Mouse (Mus musculus) megakaryocyte, embryonic 14.5 days (primary cell): Measurements from ENCODE around the gene Tdrd5. TPM values are rescaled to one million over a fixed set of nuclear protein-coding genes. Genes with fewer than 3 reads are reported as not detected.
"Not testable (repeated sequence)": the region's sequence is repeated elsewhere in the genome, so short reads cannot be mapped to it uniquely, and the experiment has no call there.

Experiments
- H3K27me3 ChIP-seq: replicated peaks from 2 replicates; pipeline ENCODE3; 2012; ENCODE audit warnings: inconsistent platforms
- H3K36me3 ChIP-seq: replicated peaks from 2 replicates; pipeline ENCODE3; 2012; ENCODE audit warnings: low read length, inconsistent platforms, mixed read lengths
- H3K4me1 ChIP-seq: 2 replicates; pipeline ENCODE4 v1.6.1; 2012; ENCODE audit warnings: inconsistent platforms
- H3K4me3 ChIP-seq: replicated peaks from 2 replicates; pipeline ENCODE3; 2012; ENCODE audit warnings: moderate library complexity, mild to moderate bottlenecking, inconsistent platforms
- H3K9me3 ChIP-seq: 2 replicates; pipeline ENCODE4 v1.6.1; 2012; ENCODE audit warnings: inconsistent platforms
- FLI1 ChIP-seq: IDR thresholded peaks from 2 replicates; pipeline ENCODE4 v1.6.1; 2012; ENCODE audit warnings: low read length, inconsistent platforms, mixed read lengths
- GATA1 ChIP-seq: IDR thresholded peaks from 3 replicates; pipeline ENCODE4 v1.6.1; 2012; ENCODE audit warnings: mixed read lengths, low read length, inconsistent platforms, borderline replicate concordance
- polyA plus RNA-seq: library from polyadenylated mRNA; stranded (reverse); fragments of >175 nt; gene quantifications from 2 replicates; pipeline ENCODE4 v1.2.3, GENCODE M21; 2012; ENCODE audit warnings: low replicate concordance; ENCODE audit not compliant: insufficient read depth

Tdrd5 gene
- polyA plus RNA-seq, result not detected in 2 replicates

DNA sequence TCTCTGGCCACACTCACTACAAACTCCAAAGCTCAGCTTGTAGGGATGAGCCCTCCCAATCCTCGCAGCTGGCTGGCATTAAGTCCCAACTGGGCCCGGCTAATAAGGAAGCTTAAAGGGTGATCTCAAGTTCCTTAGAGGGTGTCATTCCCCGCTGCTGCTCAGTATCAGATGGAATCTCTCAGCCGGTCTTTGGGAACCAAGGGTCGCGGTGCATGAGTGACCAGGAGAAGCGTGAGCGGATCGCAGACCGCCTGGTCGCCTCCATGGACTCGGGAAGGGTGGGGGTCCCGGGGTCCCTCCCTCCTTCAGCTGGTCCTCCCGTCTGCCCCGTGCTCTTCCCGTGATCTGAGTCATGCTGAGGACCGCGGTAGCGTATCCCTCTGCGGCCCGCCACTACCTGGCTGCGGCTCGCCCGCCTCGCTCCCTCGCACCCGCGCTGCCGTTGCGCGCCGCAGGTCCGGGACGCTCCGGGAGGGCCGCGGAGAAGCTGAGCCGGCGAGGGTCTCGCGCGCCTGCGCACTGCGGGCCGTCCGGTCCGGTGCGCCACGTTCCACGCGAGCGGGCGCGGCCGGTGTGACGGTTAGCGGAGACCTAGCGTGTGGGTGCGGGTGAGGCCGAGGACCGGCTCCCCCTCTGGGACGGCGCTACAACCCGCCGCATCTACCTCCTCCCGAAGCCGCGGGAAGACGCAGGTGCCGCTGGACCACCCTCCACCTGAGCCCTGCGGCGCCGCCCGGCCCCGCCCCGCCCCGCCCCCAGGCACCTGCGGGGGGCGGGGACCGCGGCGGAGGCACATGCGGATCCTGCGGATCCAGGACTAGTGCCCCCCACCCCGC is at the start of gene Tdrd5:
TSS of gene Tdrd5 (minus strand) at position 754 of the 839 bp plus-strand sequence.
- peaks cover 24% of the 10 kb centered on the region for H3K9me3 ChIP-seq
- no peak for TF ChIP-seq FLI1
- peaks cover 65% of the 10 kb centered on the region for H3K27me3 ChIP-seq
- peaks cover 11% of the 10 kb centered on the region for H3K4me1 ChIP-seq
- H3K36me3 ChIP-seq, result no peaks in the 10 kb centered on the region
- peak within 1 kb of the TSS; percentile 93 for H3K4me3 ChIP-seq

- no peaks in the 10 kb centered on the region for H3K36me3 ChIP-seq
- H3K27me3 ChIP-seq, result no peaks in the 10 kb centered on the region
- H3K4me1 ChIP-seq, result peaks cover 6% of the 10 kb centered on the region
- no peak for TF ChIP-seq GATA1
- TF ChIP-seq FLI1, result no peak
- peaks cover 17% of the 10 kb centered on the region for H3K9me3 ChIP-seq
- no peak overlapping the region for H3K4me3 ChIP-seq
Observed at GRCm38 (mm10) chr1:156352466-156352865, 49.0 kb upstream of the Tdrd5 start.

GRCm38 (mm10) chr1:156350441-156350840 is 47.0 kb upstream of the Tdrd5 start:
- no peaks in the 10 kb centered on the region for H3K36me3 ChIP-seq
- H3K4me1 ChIP-seq, result peaks cover 6% of the 10 kb centered on the region

GRCm38 (mm10) chr1:156349031-156349430 is 45.6 kb upstream of the Tdrd5 start:
- Histone ChIP-seq H3K9me3 (peaks cover 14% of the 10 kb centered on the region), H3K27me3 (peaks cover 3% of the 10 kb centered on the region), H3K4me1 (peaks cover 9% of the 10 kb centered on the region), H3K36me3 (no peaks in the 10 kb centered on the region), H3K4me3 (no peak overlapping the region)
- TF ChIP-seq GATA1 (no peak), FLI1 (no peak)

More at GRCm38 (mm10) chr1:156350441-156350840, 47.0 kb upstream of the Tdrd5 start:
- no peak for TF ChIP-seq FLI1
- no peak for TF ChIP-seq GATA1
- H3K9me3 ChIP-seq, result peaks cover 20% of the 10 kb centered on the region
- peaks cover 3% of the 10 kb centered on the region for H3K27me3 ChIP-seq
- H3K4me3 ChIP-seq, result no peak overlapping the region

GRCm38 (mm10) chr1:156345633-156346032 is 42.2 kb upstream of the Tdrd5 start:
- TF ChIP-seq GATA1 (no peak), FLI1 (no peak)
- Histone ChIP-seq H3K4me3 (no peak overlapping the region), H3K27me3 (peaks cover 6% of the 10 kb centered on the region), H3K4me1 (peaks cover 13% of the 10 kb centered on the region), H3K36me3 (no peaks in the 10 kb centered on the region), H3K9me3 (peaks cover 8% of the 10 kb centered on the region)

DNA sequence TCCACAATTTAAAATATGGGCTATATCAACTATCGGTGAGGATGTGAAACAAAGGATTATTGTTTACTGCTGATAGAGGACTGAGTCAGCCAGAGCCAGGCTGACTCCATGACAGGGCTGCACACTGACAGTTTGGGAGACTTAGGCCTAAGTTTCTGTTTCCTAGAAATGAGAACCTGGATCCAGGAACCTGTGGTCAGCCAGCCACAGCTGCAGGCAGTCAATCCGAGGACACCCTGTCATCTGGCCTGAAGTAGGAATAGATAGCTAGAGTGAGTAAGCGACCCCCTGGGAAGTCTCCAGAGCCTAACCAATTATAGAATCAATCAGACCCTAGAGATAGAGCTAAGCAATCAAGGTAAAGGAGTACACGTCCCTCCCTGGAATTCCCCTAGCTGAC is 41.0 kb upstream of the Tdrd5 start:
- Histone ChIP-seq H3K4me3 (no peak overlapping the region), H3K36me3 (no peaks in the 10 kb centered on the region), H3K9me3 (peaks cover 8% of the 10 kb centered on the region), H3K4me1 (peaks cover 18% of the 10 kb centered on the region), H3K27me3 (peaks cover 8% of the 10 kb centered on the region)
- TF ChIP-seq FLI1 (no peak), GATA1 (no peak)

DNA sequence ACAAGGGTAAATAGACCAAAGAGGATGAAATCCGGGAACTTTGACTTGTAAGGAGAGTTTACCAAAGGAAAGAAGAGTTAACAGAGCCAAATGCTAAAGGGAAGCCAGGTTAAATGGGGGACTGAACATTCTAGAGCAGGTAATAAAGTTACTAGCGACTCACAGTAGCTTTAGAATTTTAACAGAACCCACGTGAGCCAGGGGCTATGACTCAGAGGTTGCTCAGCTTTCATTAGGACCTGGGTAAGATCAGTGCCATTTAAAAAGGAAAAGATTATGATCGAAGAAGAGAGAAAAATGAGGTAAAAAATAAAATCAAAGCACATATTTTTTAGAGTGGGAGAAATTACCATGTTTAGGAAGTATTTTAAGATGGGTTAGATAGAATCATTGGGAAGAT is 37.4 kb upstream of the Tdrd5 start:
- Histone ChIP-seq H3K4me3 (no peak overlapping the region), H3K36me3 (no peaks in the 10 kb centered on the region), H3K9me3 (peaks cover 18% of the 10 kb centered on the region), H3K4me1 (peaks cover 12% of the 10 kb centered on the region), H3K27me3 (peaks cover 18% of the 10 kb centered on the region)
- TF ChIP-seq FLI1, result no peak
- no peak for TF ChIP-seq GATA1

DNA sequence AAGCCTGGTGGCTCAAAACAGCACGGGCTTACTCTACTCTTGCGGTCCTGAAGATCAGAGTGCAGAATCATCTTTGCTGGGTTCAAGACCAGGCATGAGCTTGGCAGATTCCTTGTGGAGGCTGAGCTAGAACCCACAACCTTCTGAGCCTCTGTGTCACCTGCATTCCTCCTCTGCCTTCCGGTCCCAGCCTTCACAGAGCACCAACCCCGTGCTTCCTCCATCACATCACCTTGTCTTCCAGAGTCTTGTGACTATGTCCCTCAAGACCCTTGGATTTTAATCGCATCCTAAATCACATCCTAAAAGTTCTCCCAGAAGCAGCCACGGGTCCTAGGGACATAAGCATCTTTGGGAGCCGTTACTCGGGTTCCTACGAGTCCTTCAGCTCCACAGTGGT is 19.7 kb upstream of the Tdrd5 start:
- Histone ChIP-seq H3K4me1 (0 out of 2 replicates have a peak, but pooled peaks cover 6% of the 10 kb centered on the region), H3K4me3 (no peak overlapping the region), H3K27me3 (peaks cover 26% of the 10 kb centered on the region), H3K36me3 (no peaks in the 10 kb centered on the region), H3K9me3 (0 out of 2 replicates have a peak, but pooled peaks cover 3% of the 10 kb centered on the region)
- TF ChIP-seq GATA1, result no peak

DNA sequence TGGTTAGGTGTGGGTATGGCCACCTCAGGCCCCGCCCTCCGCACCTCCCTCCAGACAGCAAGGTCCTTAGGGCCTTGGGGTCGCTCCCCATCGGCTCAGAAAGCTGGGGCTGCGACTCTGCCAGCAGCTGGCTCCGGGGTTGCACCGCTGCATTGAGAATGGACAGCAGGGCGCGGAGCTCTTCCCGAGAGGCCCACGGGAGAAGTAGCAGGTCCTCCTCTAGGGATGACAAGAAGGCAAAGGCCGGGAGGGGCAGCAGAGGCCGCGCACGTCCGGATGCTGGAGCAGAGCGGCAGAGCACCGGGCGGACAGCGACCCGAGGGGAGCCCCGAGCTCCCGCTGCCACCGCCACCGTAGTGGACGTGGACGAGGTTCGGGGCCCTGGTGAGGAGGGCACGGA is 7.2 kb upstream of the Tdrd5 start, which contains the start of gene Nphs2:
TSS of gene Nphs2 (plus strand) at position 98 of the 400 bp plus-strand sequence.
- peaks cover 64% of the 10 kb centered on the region for H3K27me3 ChIP-seq
- 0 out of 2 replicates have a peak, but pooled peaks cover 4% of the 10 kb centered on the region for H3K9me3 ChIP-seq
- H3K4me3 ChIP-seq, result peak within 1 kb of the TSS; percentile 82
- peaks cover 10% of the 10 kb centered on the region for H3K4me1 ChIP-seq
- no peaks in the 10 kb centered on the region for H3K36me3 ChIP-seq
- TF ChIP-seq FLI1 (no peak), GATA1 (no peak)

GRCm38 (mm10) chr1:156308595-156308994 is 5.1 kb upstream of the Tdrd5 start:
- TF ChIP-seq FLI1 (no peak), GATA1 (no peak)
- no peaks in the 10 kb centered on the region for H3K9me3 ChIP-seq
- H3K4me1 ChIP-seq, result peaks cover 11% of the 10 kb centered on the region
- H3K4me3 ChIP-seq, result no peak overlapping the region
- peaks cover 80% of the 10 kb centered on the region for H3K27me3 ChIP-seq
- no peaks in the 10 kb centered on the region for H3K36me3 ChIP-seq

- Histone ChIP-seq H3K27me3 (peaks cover 4% of the 10 kb centered on the region), H3K4me3 (no peak overlapping the region), H3K9me3 (no peaks in the 10 kb centered on the region), H3K36me3 (no peaks in the 10 kb centered on the region), H3K4me1 (peaks cover 15% of the 10 kb centered on the region)
- TF ChIP-seq GATA1 (no peak), FLI1 (no peak)
Observed at GRCm38 (mm10) chr1:156290016-156290415, 13.4 kb downstream of the Tdrd5 start.

DNA sequence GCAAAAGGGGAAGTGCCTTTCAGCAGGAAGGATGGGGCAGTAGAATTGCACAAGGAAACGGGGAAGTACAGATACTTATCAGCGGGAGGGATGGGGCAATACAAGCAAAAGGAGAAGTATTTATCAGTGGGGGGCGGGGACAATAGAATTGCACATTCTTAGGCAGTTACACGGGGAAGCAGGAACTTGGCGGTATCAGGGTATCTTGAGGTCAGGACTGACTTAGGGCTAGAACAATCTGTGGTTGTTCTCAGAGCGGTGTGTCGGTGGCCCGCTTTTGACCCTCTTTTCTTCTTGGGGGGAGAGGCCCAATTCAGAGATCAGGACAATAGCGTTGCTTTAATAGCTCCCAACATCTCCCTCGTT is 14.3 kb downstream of the Tdrd5 start:
- not testable (repeated sequence) for H3K9me3 ChIP-seq, H3K27me3 ChIP-seq, H3K4me3 ChIP-seq, H3K36me3 ChIP-seq
- peaks cover 18% of the 10 kb centered on the region for H3K4me1 ChIP-seq
